Mouse (Mus musculus) intestine, embryonic 15.5 days (tissue): Measurements from ENCODE around the gene Dis3l2. TPM values are rescaled to one million over a fixed set of nuclear protein-coding genes. Genes with fewer than 3 reads are reported as not detected.

Experiments
- ATAC-seq: fragments of 200-750 bp; cut with Nextera tagmentation; 2 replicates; pipeline ENCODE4 v1.8.0; 2017; ENCODE audit warnings: moderate TSS enrichment, moderate library complexity
- H3K27ac ChIP-seq: fragments of 300-500 bp; sonication (generic); 2 replicates; pipeline ENCODE4 v1.5.1; 2015; ENCODE audit warnings: mild to moderate bottlenecking, inconsistent platforms
- H3K27me3 ChIP-seq: fragments of 300-500 bp; sonication (generic); replicated peaks from 2 replicates; pipeline ENCODE4 v1.6.1; 2015; ENCODE audit warnings: inconsistent platforms
- H3K36me3 ChIP-seq: fragments of 300-500 bp; sonication (generic); 2 replicates; pipeline ENCODE4 v1.6.1; 2015; ENCODE audit warnings: inconsistent platforms
- H3K4me1 ChIP-seq: fragments of 300-500 bp; sonication (generic); replicated peaks from 2 replicates; pipeline ENCODE4 v1.6.1; 2015; ENCODE audit warnings: inconsistent platforms
- H3K4me2 ChIP-seq: fragments of 300-500 bp; sonication (generic); replicated peaks from 2 replicates; pipeline ENCODE4 v1.6.1; 2015; ENCODE audit warnings: mild to moderate bottlenecking, inconsistent platforms
- H3K4me3 ChIP-seq: fragments of 300-500 bp; sonication (generic); replicated peaks from 2 replicates; pipeline ENCODE4 v1.5.1; 2015; ENCODE audit warnings: inconsistent platforms
- H3K9ac ChIP-seq: fragments of 300-500 bp; sonication (generic); 2 replicates; pipeline ENCODE4 v1.6.1; 2015; ENCODE audit warnings: inconsistent platforms
- H3K9me3 ChIP-seq: fragments of 300-500 bp; sonication (generic); 2 replicates; pipeline ENCODE4 v1.6.1; 2016; ENCODE audit warnings: inconsistent platforms
- WGBS: fragments of 180-500 bp; shearing (Covaris S2); methylation state at CpG from one replicate; pipeline ENCODE4 v1.1.7; 2015; 5-methylcytosine and 5-hydroxymethylcytosine counted together
- polyA plus RNA-seq: library from polyadenylated mRNA; unstranded; fragments of >200 nt; fragmentation: Nextera tagmentation; extraction: Ambion mirVana; gene quantifications from 2 replicates; pipeline ENCODE4 v1.2.1, GENCODE M21; 2015

Dis3l2 gene
- polyA plus RNA-seq, 1 experiment from 2014 or later, result 20.7 TPM

- Histone ChIP-seq H3K9ac (no peak overlapping the region), H3K27ac (no peak overlapping the region), H3K27me3 (no peaks in the 10 kb centered on the region), H3K4me2 (no peak overlapping the region), H3K4me3 (no peak overlapping the region), H3K9me3 (no peaks in the 10 kb centered on the region), H3K4me1 (no peaks in the 10 kb centered on the region), H3K36me3 (no peaks in the 10 kb centered on the region)
- ATAC-seq, result no peak
- 57% methylated on average over 2 of the region's 2 CpGs for WGBS
Observed at GRCm38 (mm10) chr1:87003169-87003552, 299.6 kb downstream of the Dis3l2 start.

- 73% methylated on average over 1 of the region's 1 CpGs for WGBS
- no peak overlapping the region for H3K9ac ChIP-seq
- H3K36me3 ChIP-seq, result no peaks in the 10 kb centered on the region
- no peaks in the 10 kb centered on the region for H3K9me3 ChIP-seq
- no peak overlapping the region for H3K4me3 ChIP-seq
- no peaks in the 10 kb centered on the region for H3K27me3 ChIP-seq
- no peaks in the 10 kb centered on the region for H3K4me1 ChIP-seq
- no peak for ATAC-seq
- H3K4me2 ChIP-seq, result no peak overlapping the region
- no peak overlapping the region for H3K27ac ChIP-seq
Observed at GRCm38 (mm10) chr1:87006425-87006824, 302.8 kb downstream of the Dis3l2 start.

GRCm38 (mm10) chr1:87008211-87008610 is 304.6 kb downstream of the Dis3l2 start:
- 41% methylated on average over 1 of the region's 1 CpGs for WGBS
- H3K4me1 ChIP-seq, result no peaks in the 10 kb centered on the region
- ATAC-seq, result no peak
- H3K36me3 ChIP-seq, result no peaks in the 10 kb centered on the region
- no peak overlapping the region for H3K9ac ChIP-seq
- H3K4me3 ChIP-seq, result no peak overlapping the region
- no peak overlapping the region for H3K4me2 ChIP-seq
- no peaks in the 10 kb centered on the region for H3K27me3 ChIP-seq
- no peak overlapping the region for H3K27ac ChIP-seq
- H3K9me3 ChIP-seq, result no peaks in the 10 kb centered on the region

GRCm38 (mm10) chr1:87009156-87009555 is 305.5 kb downstream of the Dis3l2 start:
- 80% methylated on average over 3 of the region's 3 CpGs for WGBS
- H3K27ac ChIP-seq, result no peak overlapping the region

GRCm38 (mm10) chr1:87010629-87011330 is 307.2 kb downstream of the Dis3l2 start:
- Histone ChIP-seq H3K36me3 (no peaks in the 10 kb centered on the region), H3K4me2 (no peak overlapping the region), H3K27me3 (no peaks in the 10 kb centered on the region), H3K9ac (no peak overlapping the region), H3K4me3 (no peak overlapping the region), H3K9me3 (no peaks in the 10 kb centered on the region), H3K27ac (no peak overlapping the region), H3K4me1 (no peaks in the 10 kb centered on the region)
- ATAC-seq, result no peak
- 82% methylated on average over 12 of the region's 12 CpGs for WGBS

More at GRCm38 (mm10) chr1:87009156-87009555, 305.5 kb downstream of the Dis3l2 start:
- Histone ChIP-seq H3K27me3 (no peaks in the 10 kb centered on the region), H3K4me1 (no peaks in the 10 kb centered on the region), H3K9me3 (no peaks in the 10 kb centered on the region), H3K4me2 (no peak overlapping the region), H3K36me3 (no peaks in the 10 kb centered on the region), H3K9ac (no peak overlapping the region), H3K4me3 (no peak overlapping the region)
- ATAC-seq, result no peak

GRCm38 (mm10) chr1:87011718-87012117 is 308.1 kb downstream of the Dis3l2 start:
- peak; percentile 31; the same call in 1 of the 2 replicates for ATAC-seq
- Histone ChIP-seq H3K4me1 (no peaks in the 10 kb centered on the region), H3K36me3 (no peaks in the 10 kb centered on the region), H3K27me3 (no peaks in the 10 kb centered on the region), H3K9me3 (no peaks in the 10 kb centered on the region), H3K9ac (no peak overlapping the region), H3K4me3 (no peak overlapping the region), H3K4me2 (no peak overlapping the region), H3K27ac (no peak overlapping the region)
- WGBS, result 38% methylated on average over 3 of the region's 3 CpGs

GRCm38 (mm10) chr1:87012606-87013005 is 309.0 kb downstream of the Dis3l2 start:
- Histone ChIP-seq H3K27ac (no peak overlapping the region), H3K27me3 (no peaks in the 10 kb centered on the region), H3K4me2 (no peak overlapping the region), H3K36me3 (no peaks in the 10 kb centered on the region), H3K9me3 (no peaks in the 10 kb centered on the region), H3K4me1 (no peaks in the 10 kb centered on the region), H3K4me3 (no peak overlapping the region), H3K9ac (no peak overlapping the region)
- WGBS, result 94% methylated on average over 2 of the region's 2 CpGs
- ATAC-seq, result no peak

GRCm38 (mm10) chr1:87020714-87021113 is 317.1 kb downstream of the Dis3l2 start:
- Histone ChIP-seq H3K36me3 (no peaks in the 10 kb centered on the region), H3K4me1 (no peaks in the 10 kb centered on the region), H3K4me2 (no peak overlapping the region), H3K4me3 (no peak overlapping the region), H3K9ac (no peak overlapping the region), H3K9me3 (no peaks in the 10 kb centered on the region), H3K27ac (no peak overlapping the region), H3K27me3 (no peaks in the 10 kb centered on the region)
- 87% methylated on average over 5 of the region's 5 CpGs for WGBS
- ATAC-seq, result no peak

GRCm38 (mm10) chr1:87021584-87021983 is 318.0 kb downstream of the Dis3l2 start:
- Histone ChIP-seq H3K4me3 (no peak overlapping the region), H3K9ac (no peak overlapping the region), H3K36me3 (no peaks in the 10 kb centered on the region), H3K27me3 (no peaks in the 10 kb centered on the region), H3K27ac (no peak overlapping the region), H3K4me1 (no peaks in the 10 kb centered on the region), H3K9me3 (no peaks in the 10 kb centered on the region), H3K4me2 (no peak overlapping the region)
- WGBS, result 74% methylated on average over 3 of the region's 3 CpGs
- peak; percentile 45; the same call in 1 of the 2 replicates for ATAC-seq

- Histone ChIP-seq H3K27me3 (no peaks in the 10 kb centered on the region), H3K4me3 (no peak overlapping the region), H3K27ac (no peak overlapping the region), H3K36me3 (no peaks in the 10 kb centered on the region), H3K4me1 (no peaks in the 10 kb centered on the region), H3K9me3 (no peaks in the 10 kb centered on the region), H3K9ac (no peak overlapping the region), H3K4me2 (no peak overlapping the region)
- 87% methylated on average over 6 of the region's 6 CpGs for WGBS
- ATAC-seq, result no peak
Observed at GRCm38 (mm10) chr1:87023291-87024170, 319.9 kb downstream of the Dis3l2 start.

GRCm38 (mm10) chr1:87025021-87025420 is 321.4 kb downstream of the Dis3l2 start:
- Histone ChIP-seq H3K4me3 (no peak overlapping the region), H3K27ac (no peak overlapping the region), H3K4me2 (no peak overlapping the region), H3K9me3 (no peaks in the 10 kb centered on the region), H3K27me3 (no peaks in the 10 kb centered on the region), H3K9ac (no peak overlapping the region), H3K4me1 (no peaks in the 10 kb centered on the region), H3K36me3 (no peaks in the 10 kb centered on the region)
- WGBS, result 95% methylated on average over 1 of the region's 1 CpGs
- ATAC-seq, result no peak

GRCm38 (mm10) chr1:87028786-87029185 is 325.2 kb downstream of the Dis3l2 start:
- Histone ChIP-seq H3K4me2 (no peak overlapping the region), H3K27ac (no peak overlapping the region), H3K27me3 (no peaks in the 10 kb centered on the region), H3K9me3 (no peaks in the 10 kb centered on the region), H3K36me3 (no peaks in the 10 kb centered on the region), H3K9ac (no peak overlapping the region), H3K4me1 (no peaks in the 10 kb centered on the region), H3K4me3 (no peak overlapping the region)
- no peak for ATAC-seq
- WGBS, result 46% methylated on average over 2 of the region's 2 CpGs
